Mouse (Mus musculus) inflammation-experienced regulatory T-cells, adult 6 months (primary cell): ENCODE measurements around the gene Tln2. TPM values are rescaled to one million over a fixed set of nuclear protein-coding genes. Genes with fewer than 3 reads are reported as not detected.

Experiments
- ATAC-seq: one replicate; pipeline ENCODE4 v1.8.0; 2017
- polyA plus RNA-seq, 3 experiments: library from polyadenylated mRNA; unstranded; fragments of 100-300 nt; shearing (Covaris generic); gene quantifications; one replicate each; pipeline ENCODE4 v1.2.1; 2017

Gene Tln2
- polyA plus RNA-seq: under 1 TPM; 0.11 to 0.20 (median 0.19) TPM

GRCm38 (mm10) chr9:67559603-67560002 is at the start of gene Tln2:
Tln2 (minus strand) TSS chr9:67559703.
- no peak for ATAC-seq

GRCm38 (mm10) chr9:67609226-67609625 is 49.7 kb upstream of the Tln2 start:
- no peak for ATAC-seq

GRCm38 (mm10) chr9:67607786-67608366 is 48.4 kb upstream of the Tln2 start:
- no peak for ATAC-seq

GRCm38 (mm10) chr9:67607268-67607667 is 47.8 kb upstream of the Tln2 start:
- ATAC-seq: no peak

- no peak for ATAC-seq
Measured at GRCm38 (mm10) chr9:67605867-67606435, 46.4 kb upstream of the Tln2 start.

GRCm38 (mm10) chr9:67604940-67605339 is 45.4 kb upstream of the Tln2 start:
- no peak for ATAC-seq

- ATAC-seq: no peak
Measured at GRCm38 (mm10) chr9:67602347-67602746, 42.8 kb upstream of the Tln2 start.

- no peak for ATAC-seq
Measured at GRCm38 (mm10) chr9:67595221-67595620, 35.7 kb upstream of the Tln2 start.

- no peak for ATAC-seq
Measured at GRCm38 (mm10) chr9:67593469-67594141, 34.1 kb upstream of the Tln2 start.

GRCm38 (mm10) chr9:67592726-67593125 is 33.2 kb upstream of the Tln2 start:
- no peak for ATAC-seq

- no peak for ATAC-seq
Measured at GRCm38 (mm10) chr9:67587111-67587510, 27.6 kb upstream of the Tln2 start.

- no peak for ATAC-seq
Measured at GRCm38 (mm10) chr9:67586489-67586888, 27.0 kb upstream of the Tln2 start.

GRCm38 (mm10) chr9:67584871-67585270 is 25.4 kb upstream of the Tln2 start:
- ATAC-seq: no peak

GRCm38 (mm10) chr9:67581581-67582280 is 22.2 kb upstream of the Tln2 start:
- no peak for ATAC-seq

- ATAC-seq: no peak
Measured at GRCm38 (mm10) chr9:67579541-67579940, 20.0 kb upstream of the Tln2 start.

- ATAC-seq: no peak
Measured at GRCm38 (mm10) chr9:67574721-67575248, 15.3 kb upstream of the Tln2 start.

GRCm38 (mm10) chr9:67573683-67573979 is 14.1 kb upstream of the Tln2 start:
- ATAC-seq: no peak

- no peak for ATAC-seq
Measured at GRCm38 (mm10) chr9:67572790-67573682, 13.5 kb upstream of the Tln2 start.

- ATAC-seq: no peak
Measured at GRCm38 (mm10) chr9:67565801-67566258, 6.3 kb upstream of the Tln2 start.

- no peak for ATAC-seq
Measured at GRCm38 (mm10) chr9:67549811-67550501, 9.5 kb downstream of the Tln2 start.

GRCm38 (mm10) chr9:67549332-67549731 is 10.2 kb downstream of the Tln2 start:
- ATAC-seq: no peak

- no peak for ATAC-seq
Measured at GRCm38 (mm10) chr9:67546650-67547049, 12.9 kb downstream of the Tln2 start.
